ENCODE assay signal across 25 mouse cellular contexts in genomic region chr19:53716469-53716868, GRCm38 (mm10). TPM values are rescaled to one million over a fixed set of nuclear protein-coding genes. Genes with fewer than 3 reads are reported as not detected.
A peak's percentile ranks its signal among the peaks of the same experiment; 100 is the strongest.
DNase-seq lines count a peak whose midpoint lies in the region; ATAC-seq and TF ChIP-seq lines count a peak whose summit lies in the region.
"Had no signal": no experiment of that assay in that cellular context is flagged by ENCODE, and none has a peak within 500 bp of the region (broad histone marks: within the 10 kb centered on the region; RNA-seq: fewer than 3 reads in every experiment).

No protein-coding gene starts in this region.

- H3K36me3 ChIP-seq in heart, embryonic 12.5 days: peaks cover 6% of the 10 kb centered on the region
- peaks cover 9% of the 10 kb centered on the region; the same call in 1 of the 2 replicates for H3K36me3 ChIP-seq in heart, postnatal 0 days (replicated peaks; ENCODE audit: control insufficient read depth, insufficient read depth, low read length)
- no peaks in the 10 kb centered on the region for H3K36me3 ChIP-seq in midbrain, embryonic 10.5 days
- no peaks in the 10 kb centered on the region for H3K36me3 ChIP-seq in intestine, embryonic 16.5 days (ENCODE audit: control insufficient read depth, insufficient read depth, low read length)
- H3K36me3 ChIP-seq: embryonic facial prominence, embryonic 12.5 days; forebrain, embryonic 15.5 days; limb, embryonic 12.5 days; liver, embryonic 15.5 days; midbrain, embryonic 12.5 days had no signal

- H3K27ac ChIP-seq in heart, embryonic 12.5 days (ENCODE audit: poor library complexity, severe bottlenecking): peak overlapping the region; percentile 89
- H3K27ac ChIP-seq in heart, postnatal 0 days (ENCODE audit: low read depth): peak overlapping the region; percentile 96
- no peak overlapping the region for H3K27ac ChIP-seq in midbrain, embryonic 10.5 days (replicated peaks)
- H3K27ac ChIP-seq in intestine, embryonic 16.5 days (ENCODE audit: low read length): no peak overlapping the region
- H3K27ac ChIP-seq: embryonic facial prominence, embryonic 12.5 days; forebrain, embryonic 15.5 days; layer of hippocampus, adult 2 months; left cerebral cortex, adult 2 months; limb, embryonic 12.5 days; liver, embryonic 15.5 days; midbrain, embryonic 12.5 days had no signal

- no peak overlapping the region for H3K9ac ChIP-seq in heart, embryonic 12.5 days
- no peak overlapping the region for H3K9ac ChIP-seq in heart, postnatal 0 days (replicated peaks; ENCODE audit: low read depth, low read length)
- H3K9ac ChIP-seq in intestine, embryonic 16.5 days (ENCODE audit: low read depth, low read length): no peak overlapping the region
- H3K9ac ChIP-seq: embryonic facial prominence, embryonic 12.5 days; forebrain, embryonic 15.5 days; limb, embryonic 12.5 days; liver, embryonic 15.5 days; lung, embryonic 14.5 days; midbrain, embryonic 12.5 days had no signal

- TF ChIP-seq CTCF in heart, postnatal 0 days (IDR thresholded peaks at IDR 0.05; ENCODE audit: low read depth): no peak

- peaks cover 64% of the 10 kb centered on the region for H3K4me1 ChIP-seq in heart, embryonic 12.5 days (replicated peaks)
- peaks cover 40% of the 10 kb centered on the region for H3K4me1 ChIP-seq in heart, postnatal 0 days (ENCODE audit: control insufficient read depth, insufficient read depth)
- H3K4me1 ChIP-seq in midbrain, embryonic 10.5 days: no peaks in the 10 kb centered on the region
- no peaks in the 10 kb centered on the region for H3K4me1 ChIP-seq in intestine, embryonic 16.5 days (ENCODE audit: control insufficient read depth, insufficient read depth, low read length)
- H3K4me1 ChIP-seq: forebrain, embryonic 15.5 days; liver, embryonic 15.5 days; midbrain, embryonic 12.5 days had no signal

- H3K4me3 ChIP-seq in heart, embryonic 12.5 days: no peak overlapping the region
- H3K4me3 ChIP-seq in heart, postnatal 0 days (ENCODE audit: low read depth, low read length): no peak overlapping the region
- H3K4me3 ChIP-seq in midbrain, embryonic 10.5 days: no peak overlapping the region
- H3K4me3 ChIP-seq in intestine, embryonic 16.5 days (ENCODE audit: low read length): no peak overlapping the region
- H3K4me3 ChIP-seq: embryonic facial prominence, embryonic 12.5 days; forebrain, embryonic 15.5 days; layer of hippocampus, adult 2 months; left cerebral cortex, adult 2 months; limb, embryonic 12.5 days; liver, embryonic 15.5 days; midbrain, embryonic 12.5 days had no signal

- peak; percentile 100 for TF ChIP-seq EP300 in heart, postnatal 0 days (IDR thresholded peaks at IDR 0.05; ENCODE audit: low read depth)

- H3K27me3 ChIP-seq in heart, embryonic 12.5 days (replicated peaks): no peaks in the 10 kb centered on the region
- no peaks in the 10 kb centered on the region for H3K27me3 ChIP-seq in heart, postnatal 0 days (ENCODE audit: control insufficient read depth, insufficient read depth, low read length)
- no peaks in the 10 kb centered on the region for H3K27me3 ChIP-seq in midbrain, embryonic 10.5 days (ENCODE audit: low read depth, poor library complexity, severe bottlenecking)
- H3K27me3 ChIP-seq in intestine, embryonic 16.5 days (replicated peaks; ENCODE audit: control insufficient read depth, insufficient read depth, low read length): no peaks in the 10 kb centered on the region
- H3K27me3 ChIP-seq: embryonic facial prominence, embryonic 12.5 days; forebrain, embryonic 15.5 days; limb, embryonic 12.5 days; midbrain, embryonic 12.5 days; Patski had no signal

- WGBS in heart, embryonic 12.5 days: 16% methylated on average over 7 of the region's 7 CpGs
- 22% methylated on average over 7 of the region's 7 CpGs for WGBS in heart, postnatal 0 days
- 91% methylated on average over 7 of the region's 7 CpGs for WGBS in midbrain, embryonic 10.5 days
- 84% methylated on average over 7 of the region's 7 CpGs for WGBS in intestine, embryonic 16.5 days

- peak overlapping the region; percentile 42; the same call in 1 of the 2 replicates for H3K4me2 ChIP-seq in heart, embryonic 12.5 days
- no peak overlapping the region for H3K4me2 ChIP-seq in heart, postnatal 0 days (ENCODE audit: low read depth, low read length)
- no peak overlapping the region for H3K4me2 ChIP-seq in intestine, embryonic 16.5 days (ENCODE audit: low read depth, low read length)
- H3K4me2 ChIP-seq: embryonic facial prominence, embryonic 12.5 days; forebrain, embryonic 15.5 days; limb, embryonic 12.5 days; liver, embryonic 15.5 days; lung, embryonic 14.5 days; midbrain, embryonic 12.5 days had no signal

- ATAC-seq in heart, embryonic 12.5 days (ENCODE audit: insufficient number of reproducible peaks, low FRiP score): peak; percentile 67
- peak; percentile 89 for ATAC-seq in heart, postnatal 0 days (ENCODE audit: insufficient read depth, low read depth)
- ATAC-seq in intestine, embryonic 16.5 days: no peak
- ATAC-seq: forebrain, embryonic 15.5 days; hindbrain, embryonic 16.5 days; Patski had no signal

- peak; percentile 17 for DNase-seq in adrenal gland, adult 8-10 months
- DNase-seq in adrenal gland, adult 18-20 months (ENCODE audit: low spot score in 2 of 2): no peak
- peak; percentile 62 for DNase-seq in heart, adult 8-10 months (ENCODE audit: low spot score)
- DNase-seq in heart, postnatal 0 days (ENCODE audit: low spot score): peak; percentile 94
- DNase-seq in midbrain, embryonic 10.5 days (ENCODE audit: low spot score): no peak
- DNase-seq: cerebellum, adult 8-10 months; cerebellum, postnatal 25 days; kidney, adult 2 months; kidney, postnatal 36 days; lung, embryonic 14.5 days; lung, postnatal 36 days; thymus, adult 2 months; thymus, postnatal 4 days had no signal

- H3K9me3 ChIP-seq in heart, embryonic 12.5 days (replicated peaks): peaks cover 4% of the 10 kb centered on the region
- H3K9me3 ChIP-seq in heart, postnatal 0 days (replicated peaks; ENCODE audit: control insufficient read depth, low read length): 0 out of 2 replicates have a peak, but pooled peaks cover 3% of the 10 kb centered on the region
- peaks cover 15% of the 10 kb centered on the region for H3K9me3 ChIP-seq in midbrain, embryonic 10.5 days (replicated peaks)
- no peaks in the 10 kb centered on the region for H3K9me3 ChIP-seq in intestine, embryonic 16.5 days (ENCODE audit: control insufficient read depth, low read length)
- H3K9me3 ChIP-seq: liver, embryonic 15.5 days had no signal

RNA-seq across cellular contexts. Expression of gene Rbm20, which starts 39.4 kb away (rescaled TPM):
- total RNA-seq in adrenal gland, adult 8-10 months (2022): 1 to 10 TPM; 1.4 to 1.9 (median 1.7) TPM
- 1 to 10 TPM; 1.0 to 1.2 TPM for total RNA-seq in adrenal gland, adult 18-20 months (2021)
- 100 to 1,000 TPM; 232 to 257 (median 245) TPM for total RNA-seq in heart, adult 8-10 months (2022)
- 51.8 and 54.0 TPM in 2 replicates for polyA plus RNA-seq in heart, embryonic 12.5 days (2016; fragmentation: Nextera tagmentation; extraction: Ambion mirVana)
- 328 and 340 TPM in 2 replicates for total RNA-seq in heart, postnatal 0 days (2014; rRNA removed; ENCODE audit: low replicate concordance)
- polyA plus RNA-seq in heart, postnatal 0 days (2015; fragmentation: Nextera tagmentation; extraction: Ambion mirVana): 58.5 and 65.2 TPM in 2 replicates
- 0.52 and 0.75 TPM in 2 replicates for polyA plus RNA-seq in midbrain, embryonic 10.5 days (2016; fragmentation: Nextera tagmentation; extraction: Ambion mirVana)
- polyA plus RNA-seq in intestine, embryonic 16.5 days (2015; fragmentation: Nextera tagmentation; extraction: Ambion mirVana): 0.83 and 1.1 TPM in 2 replicates
- total RNA-seq: monocyte, adult 5-6 weeks had no signal

Comparison
In these comparisons a context has a peak if more than half of its experiments do, and no peak if none do; other contexts are left out.
1. DNase-seq: peak in adrenal gland, adult 8-10 months (single experiment), heart, adult 8-10 months (single experiment) and heart, postnatal 0 days (single experiment); none in adrenal gland, adult 18-20 months (0 of 2) and midbrain, embryonic 10.5 days (single experiment).
2. H3K27ac ChIP-seq: peak in heart, embryonic 12.5 days (single experiment) and heart, postnatal 0 days (single experiment); none in midbrain, embryonic 10.5 days (single experiment) and intestine, embryonic 16.5 days (single experiment).
3. RNA of gene Rbm20, which starts 39.4 kb away (total RNA-seq): 328 to 340 TPM in heart, postnatal 0 days and 232 to 257 TPM in heart, adult 8-10 months; 1.4 to 1.9 TPM in adrenal gland, adult 8-10 months and 1.0 to 1.2 TPM in adrenal gland, adult 18-20 months; every median in the first group is over 10 times any median in the second.